Mouse (Mus musculus) lung, embryonic 16.5 days (tissue): ENCODE measurements around the gene Prr3. TPM values are rescaled to one million over a fixed set of nuclear protein-coding genes. Genes with fewer than 3 reads are reported as not detected.
A peak's percentile ranks its signal among the peaks of the same experiment; 100 is the strongest.

ENCODE experiments used
- ATAC-seq: fragments of 200-750 bp; cut with Nextera tagmentation; 2 replicates; pipeline ENCODE4 v1.8.0; 2017; ENCODE audit warnings: low read depth, mild to moderate bottlenecking, moderate library complexity
- H3K27ac ChIP-seq: fragments of 300-500 bp; sonication (generic); 2 replicates; pipeline ENCODE4 v1.5.1; 2014; ENCODE audit warnings: mild to moderate bottlenecking, control low read depth, low read length
- H3K27me3 ChIP-seq: fragments of 300-500 bp; sonication (generic); 2 replicates; pipeline ENCODE4 v1.6.1; 2014; ENCODE audit warnings: low read depth, low read length, mixed read lengths; ENCODE audit not compliant: control insufficient read depth, insufficient read depth
- H3K36me3 ChIP-seq: fragments of 300-500 bp; sonication (generic); 2 replicates; pipeline ENCODE4 v1.6.1; 2014; ENCODE audit warnings: low read length; ENCODE audit not compliant: control insufficient read depth, insufficient read depth
- H3K4me1 ChIP-seq: fragments of 300-500 bp; sonication (generic); replicated peaks from 2 replicates; pipeline ENCODE4 v1.6.1; 2014; ENCODE audit warnings: low read length, mixed read lengths; ENCODE audit not compliant: control insufficient read depth, insufficient read depth
- H3K4me2 ChIP-seq: fragments of 300-500 bp; sonication (generic); 2 replicates; pipeline ENCODE4 v1.6.1; 2014; ENCODE audit warnings: low read depth, low read length, control low read depth
- H3K4me3 ChIP-seq: fragments of 300-500 bp; sonication (generic); 2 replicates; pipeline ENCODE4 v1.5.1; 2014; ENCODE audit warnings: mild to moderate bottlenecking, low read length, control low read depth
- H3K9ac ChIP-seq: fragments of 300-500 bp; sonication (generic); 2 replicates; pipeline ENCODE4 v1.6.1; 2014; ENCODE audit warnings: low read length, control low read depth
- H3K9me3 ChIP-seq: fragments of 300-500 bp; sonication (generic); 2 replicates; pipeline ENCODE4 v1.6.1; 2016; ENCODE audit warnings: low read length; ENCODE audit not compliant: control insufficient read depth
- WGBS: fragments of 180-500 bp; shearing (Covaris S2); extraction: QIAGEN DNeasy Blood & Tissue Kit; methylation state at CpG from one replicate; pipeline ENCODE4 v1.1.7; 2014; 5-methylcytosine and 5-hydroxymethylcytosine counted together
- polyA plus RNA-seq: library from polyadenylated mRNA; unstranded; fragments of >200 nt; fragmentation: Nextera tagmentation; extraction: Ambion mirVana; gene quantifications from 2 replicates; pipeline ENCODE4 v1.2.1, GENCODE M21; 2015

Gene Prr3
- polyA plus RNA-seq, 1 experiment from 2014 or later, result 27.5 TPM

DNA sequence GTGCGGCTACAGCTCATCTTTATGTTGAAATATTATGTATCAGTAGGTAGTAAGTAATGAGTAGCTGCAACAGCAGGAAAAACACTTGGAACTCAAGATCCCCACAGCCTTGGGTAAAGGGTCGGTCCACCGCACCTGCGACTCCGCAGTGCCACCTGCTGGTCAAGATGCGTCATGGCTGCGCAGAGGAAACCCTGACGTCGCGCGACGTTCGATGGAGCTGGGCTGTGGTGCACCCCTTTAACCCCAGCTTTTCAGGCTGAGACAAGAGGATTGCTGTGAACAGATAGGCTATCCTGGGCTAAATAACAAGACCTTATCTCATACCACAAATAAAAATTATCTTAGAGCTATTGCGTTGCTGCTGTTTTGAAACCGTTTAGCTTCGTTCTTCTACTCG, 13.6 kb upstream of the Prr3 start:
- ATAC-seq, result peak; percentile 75
- H3K4me1 ChIP-seq, result peaks cover 18% of the 10 kb centered on the region
- peak overlapping the region; percentile 71 for H3K4me3 ChIP-seq
- no peak overlapping the region for H3K9ac ChIP-seq
- H3K27ac ChIP-seq, result no peak overlapping the region
- 7% methylated on average over 17 of the region's 17 CpGs for WGBS
- no peaks in the 10 kb centered on the region for H3K9me3 ChIP-seq
- peaks cover 3% of the 10 kb centered on the region for H3K36me3 ChIP-seq
- H3K27me3 ChIP-seq, result no peaks in the 10 kb centered on the region
- H3K4me2 ChIP-seq, result peak overlapping the region; percentile 69

DNA sequence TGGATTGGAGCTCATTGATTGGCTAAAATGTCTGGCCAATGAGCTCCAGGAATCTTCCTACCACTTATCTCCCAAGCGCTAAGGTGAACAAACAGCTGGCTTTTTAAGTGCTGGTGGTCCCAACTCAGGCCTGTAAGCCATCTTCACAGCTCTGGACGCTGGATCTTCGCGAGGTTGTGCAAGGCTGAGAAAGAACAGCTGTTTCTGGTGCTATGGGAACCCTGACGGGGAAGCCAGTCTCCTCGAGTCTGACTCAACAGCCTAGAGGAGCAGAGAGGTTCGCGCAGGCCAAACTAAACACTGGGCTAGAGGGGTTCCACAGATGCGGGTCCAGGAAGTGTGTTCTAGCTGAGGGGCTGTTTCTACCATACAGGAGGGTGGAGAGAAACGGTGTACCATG, 11.7 kb upstream of the Prr3 start:
- Histone ChIP-seq H3K4me3 (no peak overlapping the region), H3K9me3 (no peaks in the 10 kb centered on the region), H3K4me2 (no peak overlapping the region), H3K27ac (no peak overlapping the region), H3K36me3 (peaks cover 14% of the 10 kb centered on the region), H3K27me3 (no peaks in the 10 kb centered on the region), H3K4me1 (peaks cover 11% of the 10 kb centered on the region), H3K9ac (no peak overlapping the region)
- ATAC-seq, result peak; percentile 55
- 23% methylated on average over 10 of the region's 10 CpGs for WGBS

DNA sequence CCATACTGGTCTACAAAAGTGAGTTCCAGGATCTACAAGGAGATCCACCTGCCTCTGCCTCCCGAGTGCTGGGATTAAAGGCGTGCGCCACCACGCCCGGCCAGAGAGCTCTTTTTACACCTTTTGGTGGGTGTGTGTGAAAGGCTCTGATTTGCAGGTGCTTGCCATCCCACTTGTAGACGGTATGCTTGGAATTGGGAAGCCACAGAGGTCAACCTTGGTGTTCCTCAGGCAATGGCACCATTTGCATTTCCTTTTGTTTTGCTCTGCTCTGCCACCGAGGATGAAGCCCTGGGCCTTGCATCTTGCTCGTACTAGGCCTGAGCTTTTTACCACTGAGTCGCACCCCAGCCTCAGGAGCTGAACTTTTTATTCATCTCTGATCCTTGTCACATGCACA, 1.7 kb upstream of the Prr3 start:
- 92% methylated on average over 9 of the region's 9 CpGs for WGBS
- ATAC-seq, result no peak
- no peak overlapping the region for H3K27ac ChIP-seq
- peaks cover 20% of the 10 kb centered on the region for H3K36me3 ChIP-seq
- H3K4me1 ChIP-seq, result peaks cover 15% of the 10 kb centered on the region
- no peaks in the 10 kb centered on the region for H3K9me3 ChIP-seq
- no peak overlapping the region for H3K4me2 ChIP-seq
- no peak overlapping the region for H3K4me3 ChIP-seq
- H3K9ac ChIP-seq, result no peak overlapping the region
- H3K27me3 ChIP-seq, result no peaks in the 10 kb centered on the region

DNA sequence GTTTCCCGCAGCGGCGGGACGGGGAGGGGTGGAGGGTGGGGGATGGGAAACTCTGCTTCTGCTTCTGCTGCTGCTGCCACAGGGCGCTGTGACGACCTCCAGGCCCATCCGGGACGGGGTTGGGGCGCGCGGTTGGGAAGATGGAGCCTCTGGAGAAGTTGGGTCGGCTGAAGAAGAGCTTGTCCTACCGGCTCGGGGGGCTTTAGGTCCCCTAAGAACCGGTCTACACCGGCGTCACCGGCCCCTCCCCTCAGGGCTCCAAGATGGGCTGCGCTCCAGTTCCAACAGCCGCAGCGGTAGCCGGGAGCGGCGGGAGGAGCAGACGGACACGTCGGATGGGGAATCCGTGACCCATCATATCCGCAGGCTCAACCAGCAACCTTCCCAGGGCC, 323 bp upstream of the Prr3 start:
- Histone ChIP-seq H3K36me3 (peaks cover 20% of the 10 kb centered on the region), H3K4me3 (peak overlapping the region; percentile 67), H3K4me1 (peaks cover 15% of the 10 kb centered on the region), H3K9ac (peak overlapping the region; percentile 64), H3K27me3 (no peaks in the 10 kb centered on the region), H3K27ac (peak overlapping the region; percentile 95), H3K9me3 (no peaks in the 10 kb centered on the region), H3K4me2 (peak overlapping the region; percentile 87)
- WGBS, result 0% methylated on average over 25 of the region's 29 CpGs
- ATAC-seq, result peak; percentile 20

DNA sequence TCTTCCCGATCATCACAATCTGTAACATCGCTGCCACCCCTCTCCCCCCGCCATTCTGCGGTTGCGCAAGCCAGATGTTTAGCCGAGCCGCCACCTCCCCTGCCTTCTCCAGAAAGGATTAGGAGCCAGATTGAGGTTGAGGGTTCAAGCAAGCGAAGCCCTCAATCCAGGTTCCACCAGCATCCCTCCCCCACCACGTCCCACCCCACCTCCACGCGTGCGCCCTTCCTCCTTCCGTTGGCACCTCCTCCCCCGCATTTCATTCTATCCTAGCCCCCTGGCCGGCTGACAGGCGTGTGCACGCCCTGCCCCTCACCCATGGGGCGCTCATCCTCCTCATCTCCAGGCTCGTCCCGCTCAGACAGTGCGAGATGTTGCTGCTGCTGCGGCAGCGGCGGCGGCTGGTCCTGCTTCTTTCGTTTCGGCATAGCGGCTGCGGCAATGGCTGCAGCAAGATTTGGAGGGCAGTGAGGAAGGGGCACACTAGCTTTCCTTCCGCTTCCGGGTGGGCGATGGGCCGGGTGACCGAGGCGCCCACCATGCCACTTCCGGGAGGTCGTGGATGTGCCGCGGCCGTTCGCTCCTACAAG, 1.1 kb downstream of the Prr3 start:
- peak; percentile 73 for ATAC-seq
- Histone ChIP-seq H3K9ac (peak overlapping the region; percentile 64), H3K4me2 (peak overlapping the region; percentile 87), H3K36me3 (peaks cover 24% of the 10 kb centered on the region), H3K4me1 (peaks cover 15% of the 10 kb centered on the region), H3K4me3 (peak overlapping the region; percentile 67), H3K9me3 (no peaks in the 10 kb centered on the region), H3K27me3 (no peaks in the 10 kb centered on the region), H3K27ac (peak overlapping the region; percentile 95)
- WGBS, result 0% methylated on average over 41 of the region's 41 CpGs

DNA sequence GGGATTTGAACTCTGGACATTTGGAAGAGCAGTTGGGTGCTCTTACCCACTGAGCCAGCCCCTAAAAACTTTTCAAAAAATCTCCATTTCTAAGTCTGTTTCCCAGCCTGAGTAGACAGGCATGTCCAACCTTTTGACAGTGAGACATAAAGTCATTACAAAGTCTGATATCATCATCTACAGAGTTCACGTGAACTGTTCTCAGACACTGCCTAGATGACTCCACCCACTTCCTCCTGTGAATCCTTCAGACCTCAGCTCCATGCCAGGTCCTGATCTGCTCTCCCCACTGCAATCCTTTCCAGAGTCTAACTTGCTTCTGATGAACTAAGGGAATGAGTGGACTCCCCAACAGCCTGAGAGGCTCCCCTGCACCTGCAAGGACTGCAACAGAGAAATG, 7.9 kb downstream of the Prr3 start:
- no peak overlapping the region for H3K27ac ChIP-seq
- no peak overlapping the region for H3K4me2 ChIP-seq
- no peaks in the 10 kb centered on the region for H3K27me3 ChIP-seq
- H3K9me3 ChIP-seq, result no peaks in the 10 kb centered on the region
- H3K4me1 ChIP-seq, result peaks cover 17% of the 10 kb centered on the region
- no peak overlapping the region for H3K4me3 ChIP-seq
- ATAC-seq, result no peak
- H3K36me3 ChIP-seq, result peaks cover 14% of the 10 kb centered on the region
- WGBS, result 41% methylated on average over 1 of the region's 1 CpGs
- H3K9ac ChIP-seq, result no peak overlapping the region

DNA sequence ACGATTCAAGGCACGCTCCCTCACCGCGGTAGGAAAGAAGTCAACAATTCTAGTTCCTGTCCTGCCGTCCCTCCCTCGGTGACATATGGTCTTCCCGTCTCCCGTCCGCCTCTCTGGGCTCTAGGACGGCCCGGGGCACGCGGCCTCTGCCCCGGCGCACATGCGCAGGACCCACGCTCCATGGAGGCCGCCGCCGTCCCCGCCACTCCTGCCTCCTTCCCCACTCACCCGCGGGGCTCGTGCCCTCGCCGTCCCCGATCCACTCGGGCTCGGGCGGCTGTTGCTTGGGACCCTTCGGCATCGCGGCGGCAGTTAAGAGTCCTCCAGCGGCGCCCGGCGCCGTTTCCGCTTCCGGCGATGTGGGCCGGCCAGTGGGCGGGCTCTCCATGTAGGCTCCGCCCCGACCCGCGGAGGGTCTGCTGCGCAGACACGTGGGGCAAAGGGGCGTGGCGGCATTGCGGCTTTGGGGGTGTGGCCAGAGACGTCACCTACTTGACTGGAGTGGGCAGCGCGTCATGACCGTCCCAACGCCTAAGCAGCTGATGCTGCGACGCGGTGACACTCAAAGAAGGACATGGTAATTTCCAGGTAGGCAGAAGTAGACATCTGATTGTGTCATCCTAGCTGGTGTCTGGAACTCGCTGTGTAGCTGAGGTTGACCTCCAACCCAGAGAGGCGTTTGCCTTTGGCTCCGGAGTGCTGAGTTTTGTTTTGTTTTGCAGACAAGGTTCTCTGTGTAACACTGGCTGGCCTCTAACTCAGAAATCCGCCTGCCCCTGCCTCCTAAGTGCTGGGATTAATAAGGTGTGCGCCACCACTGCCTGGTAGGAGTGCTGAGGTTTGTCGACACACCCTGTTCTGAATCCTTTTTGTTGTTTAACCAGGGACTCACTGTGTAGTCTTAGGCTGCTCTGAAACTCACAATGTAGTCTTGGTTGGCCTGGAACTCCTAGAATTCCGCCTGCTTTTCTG, 10.3 kb downstream of the Prr3 start, which contains the start of gene Abcf1:
Abcf1 (minus strand) TSS at position 344 of the 972 bp plus-strand sequence.
- peak within 1 kb of the TSS; percentile 93 for H3K9ac ChIP-seq
- H3K4me3 ChIP-seq, result peak within 1 kb of the TSS; percentile 98
- peak; percentile 98 for ATAC-seq
- H3K4me1 ChIP-seq, result peaks cover 17% of the 10 kb centered on the region
- WGBS, result under 1% methylated on average over 65 of the region's 68 CpGs
- no peaks in the 10 kb centered on the region for H3K9me3 ChIP-seq
- no peaks in the 10 kb centered on the region for H3K27me3 ChIP-seq
- peak within 1 kb of the TSS; percentile 86 for H3K4me2 ChIP-seq
- H3K27ac ChIP-seq, result peak within 1 kb of the TSS; percentile 79
- peaks cover 14% of the 10 kb centered on the region for H3K36me3 ChIP-seq

DNA sequence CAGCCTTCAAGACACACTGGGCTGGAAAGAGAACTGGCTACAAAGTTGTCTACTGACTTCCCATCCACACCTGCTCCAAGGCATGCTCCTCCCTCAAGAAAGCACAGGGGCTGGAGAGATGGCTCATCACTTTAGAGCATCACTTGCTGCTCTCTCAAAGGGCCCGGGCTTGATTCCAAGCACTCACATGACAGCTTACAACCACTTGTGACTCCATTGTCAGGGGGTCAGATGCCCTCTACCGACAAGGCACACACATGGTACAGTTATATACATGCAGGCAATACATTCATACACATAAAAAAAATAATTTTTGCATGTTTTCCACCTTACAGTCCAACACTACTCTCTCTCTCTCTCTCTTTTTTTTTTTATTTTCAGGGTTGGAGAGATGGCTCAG, 12.4 kb downstream of the Prr3 start:
- H3K4me2 ChIP-seq, result no peak overlapping the region
- no peak overlapping the region for H3K4me3 ChIP-seq
- H3K36me3 ChIP-seq, result peaks cover 14% of the 10 kb centered on the region
- H3K9ac ChIP-seq, result no peak overlapping the region
- WGBS, result 95% methylated on average over 2 of the region's 2 CpGs
- ATAC-seq, result no peak
- H3K4me1 ChIP-seq, result peaks cover 17% of the 10 kb centered on the region
- H3K27ac ChIP-seq, result no peak overlapping the region
- no peaks in the 10 kb centered on the region for H3K9me3 ChIP-seq
- H3K27me3 ChIP-seq, result no peaks in the 10 kb centered on the region

DNA sequence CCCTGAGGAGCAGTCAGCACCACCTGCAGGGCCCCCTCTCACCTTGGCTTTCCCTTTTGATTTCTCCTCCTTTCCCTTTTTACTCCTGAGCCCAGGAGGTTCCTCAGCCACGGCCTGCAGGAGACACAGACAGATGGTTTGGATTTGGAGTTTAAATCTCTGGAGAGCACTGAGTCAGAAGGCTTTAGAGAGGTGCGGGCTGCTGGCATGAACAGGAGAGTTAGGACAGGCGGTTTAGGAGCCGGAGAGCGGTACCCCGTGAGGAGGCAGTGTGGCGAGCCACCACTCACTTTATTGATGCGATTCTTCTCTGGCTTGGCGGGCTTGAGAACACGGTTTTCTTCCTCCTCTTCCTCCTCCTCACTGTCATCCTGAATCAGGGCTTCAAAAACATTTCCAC, 16.8 kb downstream of the Prr3 start:
- Histone ChIP-seq H3K9me3 (no peaks in the 10 kb centered on the region), H3K9ac (no peak overlapping the region), H3K36me3 (peaks cover 44% of the 10 kb centered on the region), H3K4me3 (no peak overlapping the region), H3K4me2 (no peak overlapping the region), H3K27ac (no peak overlapping the region), H3K27me3 (no peaks in the 10 kb centered on the region), H3K4me1 (peaks cover 1% of the 10 kb centered on the region; the same call in 1 of the 2 replicates)
- no peak for ATAC-seq
- WGBS, result 93% methylated on average over 10 of the region's 10 CpGs
